Mouse (Mus musculus) cerebellum, adult 11 months (tissue): ENCODE measurements around the gene Tspan4.

ENCODE experiments used
- DNase-seq: peaks from one replicate; pipeline ENCODE4 v3.0.0; 2022

Tspan4 gene

GRCm38 (mm10) chr7:141475011-141475804 lies at the start of gene Tspan4, which contains the start of gene Polr2l:
TSS of gene Tspan4 (plus strand) at chr7:141475240.
TSS of gene Polr2l (minus strand) at chr7:141475132.
- DNase-seq: peak; percentile 85

GRCm38 (mm10) chr7:141426948-141427730 lies 47.9 kb upstream of the Tspan4 start:
- no peak for DNase-seq

- peak; percentile 43 for DNase-seq
Measured at GRCm38 (mm10) chr7:141428701-141429100, 46.3 kb upstream of the Tspan4 start.

GRCm38 (mm10) chr7:141429310-141429709 lies 45.7 kb upstream of the Tspan4 start, which contains the start of gene Cend1:
TSS of gene Cend1 (minus strand) at chr7:141429491.
- DNase-seq: peak; percentile 89

GRCm38 (mm10) chr7:141429840-141430584 lies 45.0 kb upstream of the Tspan4 start:
- peak; percentile 49 for DNase-seq

- DNase-seq: peak; percentile 45
Measured at GRCm38 (mm10) chr7:141430585-141431240, 44.3 kb upstream of the Tspan4 start.

- DNase-seq: peak; percentile 53
Measured at GRCm38 (mm10) chr7:141431434-141432185, 43.4 kb upstream of the Tspan4 start.

- peak; percentile 70 for DNase-seq
Measured at GRCm38 (mm10) chr7:141432186-141432611, 42.8 kb upstream of the Tspan4 start.

- DNase-seq: peak; percentile 93
Measured at GRCm38 (mm10) chr7:141432741-141433516, 42.1 kb upstream of the Tspan4 start.

GRCm38 (mm10) chr7:141433517-141434400 lies 41.3 kb upstream of the Tspan4 start:
- peak; percentile 66 for DNase-seq

- DNase-seq: peak; percentile 80
Measured at GRCm38 (mm10) chr7:141434464-141434863, 40.6 kb upstream of the Tspan4 start.

- peak; percentile 73 for DNase-seq
Measured at GRCm38 (mm10) chr7:141435129-141435855, 39.7 kb upstream of the Tspan4 start.

- DNase-seq: peak; percentile 50
Measured at GRCm38 (mm10) chr7:141435856-141436522, 39.1 kb upstream of the Tspan4 start.

GRCm38 (mm10) chr7:141436523-141436892 lies 38.5 kb upstream of the Tspan4 start:
- no peak for DNase-seq

GRCm38 (mm10) chr7:141437178-141438120 lies 37.6 kb upstream of the Tspan4 start, which contains the start of gene Slc25a22:
TSS of gene Slc25a22 (minus strand) at chr7:141437892.
- peak; percentile 83 for DNase-seq

GRCm38 (mm10) chr7:141438201-141438968 lies 36.7 kb upstream of the Tspan4 start:
- DNase-seq: peak; percentile 86
